Mouse (Mus musculus): ENCODE results near the gene Smoc2. TPM values are rescaled to one million over a fixed set of nuclear protein-coding genes. Genes with fewer than 3 reads are reported as not detected.
A peak's percentile ranks its signal among the peaks of the same experiment; 100 is the strongest.

Smoc2 gene
- total RNA-seq, 2 experiments from 2014 or later = 36.2 to 36.8 TPM

DNA sequence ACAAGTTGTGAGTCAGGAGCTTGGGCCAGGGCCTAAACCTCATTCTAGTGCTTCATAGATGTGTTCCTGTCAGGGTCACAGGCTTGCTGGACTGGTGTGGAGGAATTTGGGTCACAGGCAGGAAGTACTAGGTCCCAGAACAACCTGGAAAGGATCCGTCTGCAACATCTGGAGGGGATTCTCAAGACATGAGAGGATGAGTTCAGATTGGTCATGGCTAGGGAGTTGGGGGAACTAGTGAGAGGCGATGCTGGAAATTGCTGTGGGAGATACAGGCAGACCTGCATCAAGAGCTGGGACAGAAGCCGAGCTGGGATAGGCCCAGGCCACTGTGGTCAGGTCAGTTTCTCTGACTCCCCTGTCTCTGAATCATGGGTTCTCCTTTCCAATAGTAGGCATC lies 15.8 kb downstream of the Smoc2 start:
- TF ChIP-seq CTCF (conservative IDR thresholded peaks at IDR 0.05) = no peak
- no peak for DNase-seq (ENCODE audit: low spot score in 2 of 2)

GRCm38 (mm10) chr17:14300361-14300760 lies 21.1 kb downstream of the Smoc2 start:
- no peak for TF ChIP-seq CTCF (conservative IDR thresholded peaks at IDR 0.05)
- no peak overlapping the region for H3K27ac ChIP-seq
- DNase-seq (ENCODE audit: low spot score in 2 of 2) = no peak
- no peak overlapping the region for H3K4me3 ChIP-seq

More for the DNA sequence above, 15.8 kb downstream of the Smoc2 start:
- Histone ChIP-seq H3K4me3 (no peak overlapping the region), H3K27ac (no peak overlapping the region)

DNA sequence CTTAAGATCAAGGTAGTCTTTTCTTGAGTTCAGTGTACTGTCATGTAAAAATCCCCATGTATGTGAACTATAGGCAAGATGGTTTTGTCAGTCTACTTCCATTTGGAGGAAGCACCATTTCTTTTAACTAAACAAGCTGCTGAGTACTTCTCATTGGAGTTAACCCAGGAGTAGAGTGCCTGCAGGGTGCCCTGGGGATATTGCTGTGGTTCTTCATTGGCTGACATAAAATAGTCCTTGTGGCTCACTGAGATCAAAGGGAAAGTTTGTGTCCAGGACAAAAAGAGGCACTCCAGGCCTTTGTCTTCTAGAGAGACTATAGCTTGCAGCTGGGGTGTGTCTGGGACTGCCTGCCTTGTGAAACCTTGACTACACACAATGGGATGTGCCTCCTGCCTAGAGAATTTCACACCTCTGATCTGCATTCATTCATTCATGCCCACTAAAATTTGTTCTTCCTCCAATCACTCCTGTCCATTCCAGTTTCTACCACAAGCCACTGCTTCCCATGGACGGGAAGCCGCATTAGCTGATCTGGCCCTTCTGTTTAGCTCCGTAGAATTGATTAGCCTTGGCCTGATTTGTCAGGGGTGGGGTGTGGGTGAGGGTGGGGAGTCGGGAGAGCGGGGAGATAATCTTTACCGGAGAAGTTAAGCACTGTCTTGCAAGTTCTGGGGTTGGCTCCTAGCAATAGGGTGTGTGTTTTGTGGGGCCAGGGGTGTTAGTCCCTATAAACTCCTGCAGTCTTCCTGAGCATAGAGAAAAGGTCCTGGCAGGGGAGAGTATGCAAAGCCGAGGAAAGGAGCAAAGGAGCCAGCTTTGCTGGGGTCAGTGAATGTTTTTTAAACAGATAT lies 22.4 kb downstream of the Smoc2 start:
- H3K27ac ChIP-seq = no peak overlapping the region
- no peak for DNase-seq (ENCODE audit: low spot score in 2 of 2)

GRCm38 (mm10) chr17:14302356-14302755 lies 23.1 kb downstream of the Smoc2 start:
- no peak overlapping the region for H3K4me3 ChIP-seq
- no peak overlapping the region for H3K27ac ChIP-seq
- no peak for DNase-seq (ENCODE audit: low spot score in 2 of 2)
- TF ChIP-seq CTCF (conservative IDR thresholded peaks at IDR 0.05) = peak; percentile 48

More for the DNA sequence above, 22.4 kb downstream of the Smoc2 start:
- no peak overlapping the region for H3K4me3 ChIP-seq
- no peak for TF ChIP-seq CTCF (conservative IDR thresholded peaks at IDR 0.05)

GRCm38 (mm10) chr17:14303722-14304121 lies 24.4 kb downstream of the Smoc2 start:
- TF ChIP-seq CTCF (conservative IDR thresholded peaks at IDR 0.05) = peak; percentile 45
- Histone ChIP-seq H3K4me3 (no peak overlapping the region), H3K27ac (no peak overlapping the region)
- no peak for DNase-seq (ENCODE audit: low spot score in 2 of 2)

DNA sequence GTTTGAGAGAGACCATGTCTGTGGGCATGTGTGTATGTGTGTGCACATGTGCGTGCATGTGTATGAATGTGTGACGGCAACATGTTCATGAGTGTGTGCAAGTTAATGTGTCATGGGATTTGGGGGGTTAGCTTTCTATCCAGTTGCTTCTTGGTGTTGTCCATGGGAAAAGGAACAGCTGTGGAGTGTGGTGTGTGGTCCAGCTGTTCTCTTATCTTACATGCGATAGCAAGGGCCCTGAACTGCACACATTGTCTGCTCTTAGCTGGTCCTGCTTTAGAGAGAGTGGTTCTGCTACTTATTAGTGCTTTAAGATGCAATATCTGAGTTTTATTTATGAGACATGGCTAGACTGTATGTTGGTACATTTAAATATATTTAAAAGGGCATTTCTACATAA lies 30.6 kb downstream of the Smoc2 start:
- DNase-seq (ENCODE audit: low spot score in 2 of 2) = no peak
- no peak for TF ChIP-seq CTCF (conservative IDR thresholded peaks at IDR 0.05)
- Histone ChIP-seq H3K4me3 (no peak overlapping the region), H3K27ac (no peak overlapping the region)

DNA sequence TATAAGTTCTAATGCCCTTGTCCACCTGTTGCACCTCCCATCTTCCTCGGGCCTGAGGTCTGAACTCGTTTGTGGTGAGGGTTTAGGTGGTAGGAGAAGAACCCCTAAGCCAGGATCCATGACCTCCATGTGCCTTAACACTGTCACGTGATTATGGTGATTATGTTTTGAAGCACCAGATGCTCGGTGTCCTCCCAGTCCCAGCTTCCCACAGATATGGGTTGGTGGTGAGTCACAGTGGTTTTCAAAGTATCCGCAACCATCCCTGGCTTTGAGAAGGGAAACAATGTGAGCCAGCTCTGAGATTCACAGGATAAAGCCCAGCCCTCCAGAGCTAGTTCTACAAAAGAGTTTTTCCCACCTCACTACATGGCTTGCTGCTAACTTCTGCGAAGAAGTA lies 33.1 kb downstream of the Smoc2 start:
- Histone ChIP-seq H3K27ac (no peak overlapping the region), H3K4me3 (no peak overlapping the region)
- no peak for TF ChIP-seq CTCF (conservative IDR thresholded peaks at IDR 0.05)
- no peak for DNase-seq (ENCODE audit: low spot score in 2 of 2)

- Histone ChIP-seq H3K27ac (no peak overlapping the region), H3K4me3 (no peak overlapping the region)
- DNase-seq (ENCODE audit: low spot score in 2 of 2) = no peak
- TF ChIP-seq CTCF (conservative IDR thresholded peaks at IDR 0.05) = no peak
Measured at GRCm38 (mm10) chr17:14314308-14314707, 35.0 kb downstream of the Smoc2 start.

DNA sequence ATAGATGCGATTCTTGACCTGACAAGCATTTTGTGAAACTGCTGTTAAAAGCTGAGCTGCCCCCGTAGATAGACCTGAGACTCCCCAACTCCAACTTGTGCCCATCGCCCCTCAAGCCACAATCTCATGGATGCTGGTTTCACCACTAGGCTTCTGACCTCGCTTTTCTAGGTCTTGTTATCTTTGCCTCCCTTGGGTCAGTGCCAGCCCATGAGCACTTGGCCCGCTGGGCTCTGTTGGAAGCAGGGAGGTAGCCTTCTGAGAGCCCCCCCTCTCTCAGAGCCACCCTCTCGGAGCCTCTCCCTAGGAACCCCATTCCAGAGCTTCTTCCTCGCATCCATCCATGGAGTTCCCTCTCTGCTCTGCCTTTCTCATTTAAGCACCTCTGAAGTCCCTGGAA lies 37.2 kb downstream of the Smoc2 start:
- no peak for TF ChIP-seq CTCF (conservative IDR thresholded peaks at IDR 0.05)
- DNase-seq (ENCODE audit: low spot score in 2 of 2) = no peak
- H3K27ac ChIP-seq = no peak overlapping the region
- H3K4me3 ChIP-seq = no peak overlapping the region

DNA sequence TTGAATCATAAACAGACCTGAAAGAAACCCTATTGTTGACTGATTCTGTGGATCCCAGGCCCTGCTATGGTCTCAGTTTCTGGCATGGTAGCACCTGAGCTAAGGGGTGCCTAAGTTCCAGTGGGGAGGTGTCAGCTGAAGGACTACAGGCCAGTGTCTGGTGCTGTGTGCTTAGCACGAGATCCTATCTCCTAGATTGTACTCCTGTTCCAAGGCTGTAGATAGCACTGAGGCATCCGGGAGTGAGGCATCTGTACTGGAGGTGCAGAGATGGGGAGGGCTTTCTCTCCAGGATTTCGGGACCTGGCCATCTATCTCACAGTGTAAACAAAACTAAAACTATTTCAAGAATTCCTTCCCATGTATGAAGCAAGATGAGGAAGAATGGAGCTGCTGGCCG lies 38.1 kb downstream of the Smoc2 start:
- Histone ChIP-seq H3K27ac (no peak overlapping the region), H3K4me3 (no peak overlapping the region)
- DNase-seq (ENCODE audit: low spot score in 2 of 2) = no peak

DNA sequence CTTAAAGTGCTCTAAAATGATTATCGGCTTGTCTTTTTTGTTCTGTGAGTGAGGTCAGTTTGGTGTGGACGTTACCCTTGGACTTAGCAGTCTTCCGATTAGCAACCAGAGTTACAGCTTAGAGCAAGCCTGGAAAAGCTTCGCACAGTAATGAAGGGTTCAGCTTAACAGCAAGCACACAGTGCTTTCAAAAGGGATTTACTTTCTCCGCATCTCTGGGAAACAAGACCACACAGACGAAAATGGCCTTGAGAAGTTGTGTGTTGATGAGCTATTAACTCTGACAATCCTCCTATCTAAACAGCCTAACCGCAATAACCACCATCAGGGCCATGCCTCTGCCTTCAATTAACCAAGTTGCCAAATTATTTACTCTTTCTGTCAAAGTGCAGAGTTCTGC lies 46.9 kb downstream of the Smoc2 start:
- no peak for TF ChIP-seq CTCF (conservative IDR thresholded peaks at IDR 0.05)
- no peak for DNase-seq (ENCODE audit: low spot score in 2 of 2)
- Histone ChIP-seq H3K4me3 (no peak overlapping the region), H3K27ac (no peak overlapping the region)

More for the DNA sequence above, 38.1 kb downstream of the Smoc2 start:
- no peak for TF ChIP-seq CTCF (conservative IDR thresholded peaks at IDR 0.05)

DNA sequence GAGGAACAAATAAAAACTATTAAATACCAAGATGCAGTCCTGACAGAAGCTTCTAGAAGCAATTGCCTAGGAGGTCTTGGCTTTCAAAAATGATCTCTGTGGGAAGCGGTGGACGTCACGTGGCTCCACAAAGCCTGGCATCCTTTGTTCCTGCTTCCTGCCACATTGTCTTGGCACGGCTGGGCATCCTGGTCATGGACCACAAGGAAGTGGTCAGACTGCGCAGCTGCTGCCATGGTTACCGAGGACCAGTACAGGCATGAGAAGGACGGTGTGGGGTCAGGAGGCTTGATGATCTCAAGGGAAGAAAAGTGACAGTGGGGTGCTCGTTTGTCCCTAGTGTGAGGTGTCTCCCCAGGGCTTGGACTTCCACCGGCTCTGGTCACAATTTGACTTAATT lies 48.7 kb downstream of the Smoc2 start:
- DNase-seq (ENCODE audit: low spot score in 2 of 2) = no peak
- no peak overlapping the region for H3K4me3 ChIP-seq
- TF ChIP-seq CTCF (conservative IDR thresholded peaks at IDR 0.05) = no peak
- no peak overlapping the region for H3K27ac ChIP-seq

DNA sequence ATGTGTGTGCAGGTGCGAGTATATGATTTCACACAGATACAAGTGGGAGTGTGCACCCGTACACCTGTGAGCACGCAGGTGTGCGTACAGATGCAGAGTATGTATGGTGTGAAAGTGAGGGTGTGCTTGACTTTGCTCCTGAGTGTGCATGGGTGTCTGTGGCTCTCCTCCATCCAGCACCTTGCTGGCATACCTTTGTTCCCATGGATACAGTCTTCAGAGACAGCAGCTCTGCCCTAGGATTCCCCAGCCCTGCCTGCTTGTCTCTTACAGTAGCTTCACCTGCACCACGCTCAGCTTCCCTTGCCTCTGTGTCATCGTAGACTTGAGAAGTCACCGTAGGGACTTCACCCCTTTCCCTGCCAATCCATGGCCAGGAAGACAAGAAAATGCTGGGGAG lies 51.2 kb downstream of the Smoc2 start:
- Histone ChIP-seq H3K27ac (no peak overlapping the region), H3K4me3 (no peak overlapping the region)
- no peak for DNase-seq (ENCODE audit: low spot score in 2 of 2)
- no peak for TF ChIP-seq CTCF (conservative IDR thresholded peaks at IDR 0.05)

DNA sequence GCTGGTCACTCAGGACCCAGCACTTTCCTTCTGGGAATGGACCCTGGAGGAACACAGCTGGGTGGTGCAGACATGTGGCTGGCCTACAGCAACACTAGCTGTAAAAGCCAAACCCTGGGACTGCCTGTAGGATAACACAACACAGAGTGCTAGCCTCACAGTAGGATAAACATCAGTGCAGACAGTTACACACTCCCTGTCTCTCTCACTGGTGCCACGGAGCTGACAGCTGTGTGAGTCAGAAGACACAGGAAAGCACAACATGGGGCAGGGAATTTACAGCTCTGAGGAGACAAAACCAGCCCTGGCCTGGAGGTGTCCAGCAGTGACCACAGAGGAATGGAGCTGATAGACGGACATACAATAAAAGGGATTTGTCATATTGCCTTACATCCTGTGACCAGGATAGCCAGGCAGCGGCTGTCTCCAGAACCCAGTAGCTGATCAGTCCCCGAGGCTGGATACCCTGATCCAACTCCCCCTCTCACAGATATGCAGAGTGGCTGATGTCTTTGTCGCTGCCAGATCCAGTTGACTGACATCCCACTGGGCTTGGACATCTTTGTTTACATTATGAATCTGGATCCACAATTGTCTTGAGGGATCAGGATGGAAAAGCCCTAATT lies 60.7 kb downstream of the Smoc2 start:
- DNase-seq (ENCODE audit: low spot score in 2 of 2) = no peak
- no peak for TF ChIP-seq CTCF (conservative IDR thresholded peaks at IDR 0.05)
- no peak overlapping the region for H3K27ac ChIP-seq
- no peak overlapping the region for H3K4me3 ChIP-seq

Data from layer of hippocampus, adult 2 months (tissue).